Mouse (Mus musculus): ENCODE data around the gene Gm17359.

Gene Gm17359

GRCm38 (mm10) chr3:79342961-79343735, 6.7 kb downstream of the Gm17359 start:
- in situ Hi-C loops (cut with MboI, MseI) = no loop called here

DNA sequence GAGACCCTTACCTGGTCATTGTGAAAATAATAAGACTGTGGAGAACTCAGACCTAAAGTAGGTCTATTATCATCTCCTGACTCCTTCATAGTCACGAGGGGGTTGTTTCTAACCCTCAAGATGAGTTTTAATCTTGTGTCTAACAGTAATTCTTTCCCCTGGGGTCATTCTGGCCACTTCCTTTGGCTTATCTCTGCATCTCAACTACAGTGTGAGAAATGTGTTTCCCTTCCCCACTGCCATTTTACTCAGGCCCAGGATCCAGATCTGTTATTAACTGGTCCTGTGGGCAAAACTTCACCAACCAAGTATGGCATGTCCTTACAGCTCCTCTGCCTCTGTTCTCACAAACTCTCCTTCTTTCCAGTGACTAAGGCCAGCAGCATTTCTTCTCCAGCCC, 12.8 kb downstream of the Gm17359 start:
- in situ Hi-C loops (cut with MboI, MseI) = no loop called here

GRCm38 (mm10) chr3:79358721-79359120, 22.3 kb downstream of the Gm17359 start:
- in situ Hi-C loops (cut with MboI, MseI) = no loop called here

DNA sequence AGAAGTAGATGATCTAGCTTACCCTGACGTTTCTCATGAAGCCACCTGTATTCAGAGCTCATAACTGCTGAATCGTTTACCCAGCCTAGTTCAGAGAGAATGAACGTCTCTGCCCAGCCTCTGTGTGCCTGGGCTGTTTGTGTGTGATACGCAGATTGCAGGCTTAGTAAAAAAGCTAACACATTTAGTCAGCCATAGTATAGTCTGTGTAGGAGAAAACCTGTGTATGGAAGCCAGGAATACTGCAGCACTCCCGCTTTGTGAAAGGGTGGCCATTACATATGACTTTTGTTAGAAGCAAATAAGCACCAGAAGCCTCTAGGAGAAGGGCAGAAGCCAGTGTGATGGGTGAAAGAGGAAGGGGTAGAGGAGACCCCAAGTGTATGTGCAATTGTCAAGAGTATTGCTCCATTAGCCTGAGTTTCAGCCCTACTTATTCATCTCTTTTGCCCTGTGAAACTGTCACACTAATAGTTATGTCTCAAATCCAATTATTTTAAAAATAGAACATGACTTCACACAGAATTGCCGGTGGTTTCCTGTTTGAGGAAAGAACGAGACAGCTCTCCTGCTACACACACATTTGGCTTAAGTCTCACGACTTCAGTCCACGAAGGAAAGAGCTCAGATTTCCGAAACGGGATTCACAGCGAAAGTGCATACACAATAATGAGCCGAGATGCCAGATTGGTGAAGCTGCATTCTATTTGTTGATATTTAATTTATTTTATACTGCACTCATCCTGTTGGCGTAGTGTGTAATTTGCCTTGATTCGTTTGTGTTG, 24.0 kb downstream of the Gm17359 start:
- in situ Hi-C loops (cut with MboI, MseI) = no loop called here

DNA sequence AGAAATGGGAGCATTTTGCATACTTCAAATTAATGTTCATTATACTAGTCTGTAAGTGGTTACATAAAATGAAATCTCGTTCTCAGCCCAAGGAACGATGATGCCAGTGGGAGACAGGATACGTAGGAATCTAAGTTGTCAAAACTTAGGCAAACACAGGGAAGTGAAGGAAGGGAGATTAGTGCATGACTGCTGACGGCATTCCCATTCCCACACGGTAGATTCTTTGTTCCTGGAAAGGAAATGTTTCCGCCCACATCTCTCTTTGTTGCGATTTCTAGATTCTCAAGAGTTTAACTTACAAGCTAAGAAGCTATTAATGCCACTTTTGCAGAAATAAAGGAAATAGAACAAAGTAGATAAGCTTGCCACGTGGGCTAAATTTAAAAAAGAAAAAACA, 29.6 kb downstream of the Gm17359 start:
- in situ Hi-C loops (cut with MboI, MseI) = no loop called here

DNA sequence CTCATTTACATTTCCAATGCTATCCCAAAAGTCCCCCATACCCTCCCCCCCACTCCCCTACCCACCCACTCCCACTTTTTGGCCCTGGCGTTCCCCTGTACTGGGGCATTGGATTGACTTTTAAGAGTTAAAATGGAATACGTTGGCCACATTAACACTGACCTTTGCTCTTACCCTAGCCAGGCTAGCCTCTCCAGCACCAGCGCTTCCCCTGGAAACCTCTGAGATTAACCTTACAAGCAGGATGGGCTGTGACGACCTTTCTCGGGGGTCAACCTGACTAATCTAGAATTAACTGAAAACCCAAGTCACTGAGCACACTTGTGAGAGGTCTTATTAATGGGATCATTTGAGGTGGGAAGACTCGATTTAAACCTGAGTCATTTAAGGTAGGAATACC, 31.8 kb downstream of the Gm17359 start:
- in situ Hi-C loops (cut with MboI, MseI) = no loop called here

DNA sequence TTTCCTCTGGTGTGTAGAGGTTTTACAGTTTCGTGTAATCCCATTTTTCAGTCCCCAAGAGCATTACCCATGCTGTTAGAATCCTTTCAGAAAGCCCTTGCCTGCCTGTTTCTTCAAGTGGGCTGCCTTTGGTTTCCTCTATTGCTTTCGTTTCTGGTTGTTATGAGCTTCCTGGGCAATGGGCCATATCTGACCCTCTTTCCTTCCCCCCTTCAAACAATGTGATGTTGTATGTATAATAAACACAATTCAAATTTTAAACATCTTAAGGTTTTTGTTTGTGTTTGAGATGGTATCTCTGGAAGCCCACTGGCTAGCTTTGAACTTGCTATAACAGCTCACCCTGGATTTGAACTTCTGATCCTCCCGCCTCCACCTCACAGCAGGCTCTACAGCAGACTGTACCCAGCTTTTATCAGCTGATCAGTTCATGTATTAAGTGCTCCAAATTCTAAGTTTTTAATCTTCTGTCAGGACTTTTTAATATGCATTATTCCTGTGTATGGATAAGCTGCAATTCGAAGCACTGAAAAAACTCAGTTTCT, 34.0 kb downstream of the Gm17359 start:
- in situ Hi-C loops (cut with MboI, MseI) = no loop called here

- in situ Hi-C loops (cut with MboI, MseI) = no loop called here
Measured at GRCm38 (mm10) chr3:79371506-79372195, 35.2 kb downstream of the Gm17359 start.

DNA sequence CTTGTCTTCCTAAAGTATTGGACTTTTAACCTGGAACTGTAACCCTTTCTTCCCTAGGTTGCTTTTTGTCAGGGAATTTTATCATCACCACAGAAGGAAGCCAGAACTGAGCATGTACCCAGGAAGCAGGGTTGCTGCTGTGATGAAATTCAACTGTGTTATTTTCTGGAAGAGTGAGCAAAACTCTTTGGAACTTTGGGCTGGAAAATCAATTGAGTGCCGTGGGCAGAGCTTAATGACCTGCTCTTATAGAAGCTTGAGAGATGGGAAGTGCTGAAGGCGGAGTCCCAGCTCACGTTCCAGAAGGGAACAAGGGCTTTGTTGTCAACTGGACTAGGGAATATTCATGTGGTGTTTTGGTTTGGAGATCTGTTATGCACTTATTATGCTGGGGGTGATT, 37.5 kb downstream of the Gm17359 start:
- in situ Hi-C loops (cut with MboI, MseI) = no loop called here

DNA sequence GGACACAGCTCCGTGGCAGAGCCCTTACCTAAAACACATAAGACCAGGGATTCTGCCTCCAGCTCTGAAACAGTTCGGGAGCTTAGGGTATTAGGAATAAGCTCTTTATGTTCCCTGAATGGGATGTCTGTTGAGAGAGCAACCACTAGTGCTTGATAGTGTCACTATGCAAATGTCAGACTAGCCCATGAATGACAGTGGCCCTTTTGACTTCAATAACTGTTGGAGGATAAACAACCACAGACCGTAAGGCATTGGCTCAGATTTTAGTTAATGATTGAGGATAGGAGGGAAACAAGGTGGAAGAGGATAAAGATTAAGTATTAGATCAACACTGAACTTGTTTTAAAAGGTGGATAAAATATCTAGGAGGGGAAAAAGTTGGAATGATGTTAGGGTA, 41.6 kb downstream of the Gm17359 start:
- in situ Hi-C loops (cut with MboI, MseI) = no loop called here

DNA sequence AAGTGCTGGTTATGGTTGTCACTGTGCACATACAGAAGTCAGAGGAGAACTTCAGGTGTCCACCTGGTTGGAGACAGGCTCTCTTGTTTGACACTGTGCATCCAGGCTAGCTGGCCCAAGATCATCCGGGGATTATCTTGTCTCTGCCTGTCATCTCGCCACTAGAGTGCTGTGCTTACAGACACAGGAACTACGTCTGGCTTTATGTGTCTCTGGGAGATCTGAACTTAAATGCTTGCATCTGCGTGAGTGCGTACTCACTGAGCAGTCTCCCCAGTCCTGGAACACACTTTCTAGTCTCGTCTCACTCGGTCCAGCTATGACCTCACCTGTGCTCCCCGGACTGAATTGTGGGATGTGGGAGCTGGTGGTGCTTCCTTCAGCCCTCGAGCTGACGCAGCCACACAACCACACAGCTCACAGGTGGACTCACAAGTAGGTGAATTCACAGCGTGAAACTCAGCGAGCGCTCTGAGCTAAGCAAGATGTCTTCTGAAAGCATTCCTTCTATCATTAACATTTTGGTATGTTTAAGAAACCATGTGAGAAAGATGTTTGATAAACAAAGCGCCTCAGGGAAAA, 42.9 kb downstream of the Gm17359 start:
- in situ Hi-C loops (cut with MboI, MseI) = no loop called here

- in situ Hi-C loops (cut with MboI, MseI) = no loop called here
Measured at GRCm38 (mm10) chr3:79379873-79380595, 43.6 kb downstream of the Gm17359 start.

DNA sequence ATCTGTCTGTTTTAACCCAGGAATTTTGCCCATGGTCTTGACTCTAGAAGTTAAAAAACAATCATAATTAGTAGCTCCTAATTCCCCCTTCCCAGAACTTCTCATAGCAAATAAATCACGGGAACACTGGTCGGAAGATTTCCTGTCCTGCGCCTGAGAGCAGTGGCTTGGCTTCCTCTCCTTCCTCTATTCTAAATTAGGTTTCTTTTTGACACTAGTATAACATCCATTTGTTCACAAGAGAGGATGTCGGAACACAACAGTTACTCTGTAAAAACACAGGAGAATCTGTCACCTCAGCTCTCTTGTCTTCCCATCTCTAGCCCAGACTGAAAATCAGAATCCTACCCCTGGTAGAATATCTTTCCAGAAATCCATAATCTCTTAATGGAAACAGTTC, 44.9 kb downstream of the Gm17359 start:
- in situ Hi-C loops (cut with MboI, MseI) = no loop called here

DNA sequence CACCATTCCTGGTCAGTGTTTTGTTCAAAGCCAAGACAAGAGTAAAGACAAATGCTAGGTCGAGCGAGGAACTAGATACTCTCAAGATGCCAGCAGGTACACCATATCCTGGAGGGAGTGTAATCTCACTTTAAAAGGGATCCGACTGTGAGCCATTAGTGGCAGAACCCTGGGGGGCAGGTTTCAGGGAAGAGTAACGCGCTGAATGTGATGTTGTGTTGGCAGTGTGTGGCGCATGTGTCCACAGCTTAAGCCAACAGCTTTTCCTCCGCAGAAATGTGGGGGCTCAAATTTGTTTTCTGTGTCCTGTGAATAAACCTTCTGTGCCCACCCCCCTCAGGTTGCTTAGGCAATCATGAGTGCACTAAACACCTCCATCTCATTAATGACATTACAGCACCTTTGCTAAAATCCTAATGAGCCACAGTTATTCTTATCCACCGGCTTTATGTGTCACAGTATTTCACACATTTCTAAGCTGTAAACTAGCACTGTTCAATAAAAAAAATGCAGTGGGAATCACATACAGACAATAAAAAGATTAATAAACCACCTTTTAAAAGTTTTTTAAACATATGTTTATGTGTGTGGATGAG, 49.1 kb downstream of the Gm17359 start:
- in situ Hi-C loops (cut with MboI, MseI) = no loop called here

DNA sequence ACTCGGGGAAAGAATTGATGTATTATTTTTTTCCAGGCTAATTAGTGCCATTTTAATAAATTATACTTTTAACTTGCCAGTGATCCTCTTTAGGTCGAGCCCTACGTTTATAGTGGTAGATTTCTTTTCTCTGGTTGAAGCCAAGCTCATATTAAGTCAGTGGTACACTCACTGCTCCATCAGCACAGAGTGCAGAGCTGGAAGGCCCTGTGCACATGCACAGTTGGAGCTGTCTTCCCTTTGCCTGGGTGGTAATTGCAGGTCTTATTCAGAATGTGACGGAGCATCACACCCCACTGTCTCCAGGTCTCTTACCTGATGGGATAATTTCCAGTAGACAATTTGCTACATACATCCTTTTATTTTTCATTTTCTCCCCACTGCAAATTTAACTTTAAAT, 52.6 kb downstream of the Gm17359 start:
- in situ Hi-C loops (cut with MboI, MseI) = no loop called here

DNA sequence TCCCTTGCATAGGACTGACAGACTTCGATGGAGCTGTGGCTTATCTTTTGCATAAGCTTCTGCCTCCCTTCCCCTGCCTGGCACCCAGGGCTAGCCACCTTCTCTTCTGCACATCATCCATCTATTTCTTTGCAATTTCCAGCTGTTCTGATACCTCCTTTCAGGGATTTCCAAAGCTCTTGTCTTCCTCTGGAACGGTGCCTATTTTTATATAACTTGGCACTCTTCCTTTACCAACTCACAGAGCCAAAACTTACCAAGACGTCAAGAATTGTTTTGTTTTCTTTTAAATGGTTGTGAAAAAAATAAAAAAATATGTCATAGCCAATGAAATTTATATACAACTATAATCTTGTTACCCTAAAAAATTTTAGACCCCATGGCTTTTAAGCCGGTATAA, 64.1 kb downstream of the Gm17359 start:
- in situ Hi-C loops (cut with MboI, MseI) = no loop called here

GRCm38 (mm10) chr3:79402056-79402455, 65.6 kb downstream of the Gm17359 start:
- in situ Hi-C loops (cut with MboI, MseI) = no loop called here

- in situ Hi-C loops (cut with MboI, MseI) = no loop called here
Measured at GRCm38 (mm10) chr3:79408546-79408945, 72.1 kb downstream of the Gm17359 start.

DNA sequence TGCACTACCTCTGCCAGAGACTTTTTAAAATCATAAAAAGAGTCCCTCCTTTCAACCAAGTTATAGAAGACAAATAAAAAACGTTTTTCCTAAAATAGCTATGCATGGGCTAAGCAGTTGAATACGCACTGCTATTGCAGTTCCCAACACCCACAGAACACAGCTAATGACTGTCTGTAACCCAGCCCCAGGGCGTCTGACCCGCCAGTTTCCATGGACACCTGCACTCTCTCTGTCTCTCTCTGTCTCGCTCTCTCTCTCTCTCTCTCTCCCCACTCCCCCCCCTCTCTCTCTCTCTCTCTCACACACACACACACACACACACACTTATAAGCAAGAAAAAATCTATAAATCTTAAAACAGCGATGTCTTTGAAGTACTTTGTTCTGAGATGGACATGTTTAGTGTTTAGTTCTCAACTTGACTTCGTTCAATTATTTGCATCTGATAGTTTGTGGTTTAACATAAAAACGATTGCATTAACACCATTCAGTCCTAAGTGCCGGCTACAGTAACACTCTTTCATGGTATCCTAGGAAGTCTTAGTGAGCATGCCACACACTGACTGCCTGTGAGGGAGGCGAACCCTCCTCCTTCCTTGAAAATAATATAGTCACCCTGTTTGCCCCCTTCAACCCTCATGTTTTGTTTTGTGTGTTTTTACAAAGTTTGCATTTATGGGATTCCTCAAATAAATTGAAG, 73.6 kb downstream of the Gm17359 start:
- in situ Hi-C loops (cut with MboI, MseI) = no loop called here

DNA sequence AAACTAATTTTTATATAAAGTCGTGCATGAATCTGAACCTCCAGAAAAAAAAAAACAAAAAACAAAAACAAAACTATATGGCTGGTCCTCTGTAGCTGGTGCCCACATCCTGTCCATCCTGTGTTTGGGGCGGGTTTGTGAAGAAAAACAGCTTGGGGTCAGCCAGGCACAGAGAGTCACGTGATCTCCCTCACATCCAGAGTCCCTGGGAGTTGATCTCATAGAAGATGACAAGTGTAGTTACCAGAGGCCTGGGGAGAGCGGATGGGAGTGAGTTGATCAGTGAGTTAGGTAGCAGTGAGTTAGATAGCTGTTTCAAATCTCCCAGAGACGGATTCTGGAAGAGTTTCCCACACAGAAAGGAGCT, 74.2 kb downstream of the Gm17359 start:
- in situ Hi-C loops (cut with MboI, MseI) = no loop called here

Measured in T-helper 1 cell (primary cell).